ENCODE assay signal across 32 mouse cellular contexts in the genomic region with DNA sequence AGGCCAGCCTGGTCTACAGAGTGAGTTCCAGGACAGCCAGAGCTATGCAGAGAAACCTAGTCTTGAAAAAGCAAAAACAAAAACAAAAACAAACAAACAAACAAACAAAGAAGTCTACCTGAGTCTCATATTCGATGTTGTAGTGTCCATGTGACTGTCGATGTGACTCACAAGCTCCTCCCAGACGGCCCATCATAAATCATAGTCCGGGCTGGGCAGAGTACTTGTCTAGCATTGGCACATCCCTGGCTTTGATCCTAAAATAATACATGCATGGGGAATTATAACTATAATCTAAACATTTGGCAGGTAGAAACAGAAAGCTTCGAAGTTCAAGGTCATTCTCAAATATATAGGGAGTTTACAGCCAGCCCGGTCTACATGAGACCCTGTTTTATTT. TPM values are rescaled to one million over a fixed set of nuclear protein-coding genes. Genes with fewer than 3 reads are reported as not detected.
"Had no signal": no experiment of that assay in that cellular context is flagged by ENCODE, and none has a peak within 500 bp of the region (broad histone marks: within the 10 kb centered on the region; RNA-seq: fewer than 3 reads in every experiment).

No protein-coding gene starts in this region.

- H3K27ac ChIP-seq: limb, embryonic 10.5 days; limb, embryonic 12.5 days; limb, embryonic 13.5 days; limb, embryonic 15.5 days; liver, embryonic 12.5 days; liver, embryonic 13.5 days; liver, embryonic 14.5 days; liver, embryonic 15.5 days; lung, embryonic 15.5 days; macrophage; midbrain, embryonic 10.5 days; midbrain, embryonic 12.5 days; midbrain, embryonic 13.5 days; midbrain, embryonic 15.5 days; neural tube, embryonic 12.5 days had no signal

- ATAC-seq: liver, embryonic 12.5 days; liver, postnatal 0 days; lung, postnatal 0 days; midbrain, embryonic 13.5 days; midbrain, embryonic 15.5 days; midbrain, embryonic 16.5 days had no signal

- H3K4me3 ChIP-seq: limb, embryonic 10.5 days; limb, embryonic 12.5 days; limb, embryonic 13.5 days; limb, embryonic 15.5 days; liver, embryonic 12.5 days; liver, embryonic 13.5 days; liver, embryonic 15.5 days; lung, embryonic 15.5 days; megakaryocyte, embryonic 14.5 days; midbrain, embryonic 10.5 days; midbrain, embryonic 12.5 days; midbrain, embryonic 13.5 days; midbrain, embryonic 15.5 days; myocyte; neural tube, embryonic 12.5 days had no signal

- H3K36me3 ChIP-seq: limb, embryonic 10.5 days; limb, embryonic 12.5 days; limb, embryonic 13.5 days; limb, embryonic 15.5 days; liver, embryonic 12.5 days; liver, embryonic 13.5 days; liver, embryonic 15.5 days; lung, embryonic 15.5 days; midbrain, embryonic 10.5 days; midbrain, embryonic 12.5 days; midbrain, embryonic 13.5 days; midbrain, embryonic 15.5 days; neural tube, embryonic 12.5 days had no signal

- H3K4me2 ChIP-seq: limb, embryonic 12.5 days; limb, embryonic 13.5 days; limb, embryonic 15.5 days; liver, embryonic 11.5 days; liver, embryonic 12.5 days; liver, embryonic 13.5 days; liver, embryonic 15.5 days; lung, embryonic 14.5 days; lung, embryonic 15.5 days; midbrain, embryonic 11.5 days; midbrain, embryonic 12.5 days; midbrain, embryonic 13.5 days; midbrain, embryonic 15.5 days; neural tube, embryonic 12.5 days had no signal

- H3K27me3 ChIP-seq: limb, embryonic 12.5 days; limb, embryonic 13.5 days; limb, embryonic 15.5 days; liver, embryonic 12.5 days; liver, embryonic 13.5 days; liver, embryonic 15.5 days; lung, embryonic 15.5 days; midbrain, embryonic 12.5 days; midbrain, embryonic 13.5 days; midbrain, embryonic 15.5 days; neural tube, embryonic 12.5 days had no signal

- H3K9me3 ChIP-seq: limb, embryonic 10.5 days; limb, embryonic 12.5 days; limb, embryonic 13.5 days; limb, embryonic 15.5 days; liver, embryonic 12.5 days; liver, embryonic 13.5 days; liver, embryonic 15.5 days; lung, embryonic 15.5 days; megakaryocyte, embryonic 14.5 days; midbrain, embryonic 10.5 days; midbrain, embryonic 12.5 days; midbrain, embryonic 13.5 days; midbrain, embryonic 15.5 days; neural tube, embryonic 12.5 days had no signal

- H3K4me1 ChIP-seq: limb, embryonic 10.5 days; limb, embryonic 12.5 days; limb, embryonic 13.5 days; limb, embryonic 15.5 days; liver, embryonic 12.5 days; liver, embryonic 13.5 days; liver, embryonic 15.5 days; lung, embryonic 15.5 days had no signal

- H3K9ac ChIP-seq: limb, embryonic 12.5 days; limb, embryonic 13.5 days; limb, embryonic 15.5 days; liver, embryonic 12.5 days; liver, embryonic 13.5 days; liver, embryonic 14.5 days; liver, embryonic 15.5 days; liver, postnatal 0 days; lung, embryonic 14.5 days; lung, embryonic 15.5 days; midbrain, embryonic 12.5 days; midbrain, embryonic 13.5 days; midbrain, embryonic 15.5 days; neural tube, embryonic 12.5 days had no signal

- DNase-seq: left cerebral cortex, postnatal 4 days; liver; liver, embryonic 13.5 days; liver, postnatal 0 days; lung, adult 18-20 months; lung, adult 2 months; lung, embryonic 14.5 days; lung, postnatal 10 days; lung, postnatal 14 days; lung, postnatal 36 days; lung, postnatal 4 days; midbrain, embryonic 14.5 days had no signal

RNA-seq across cellular contexts. Expression of a gene that starts 28.1 kb away (rescaled TPM):
- polyA plus RNA-seq: myocyte had no signal
